Mouse (Mus musculus): Measurements from ENCODE around the gene Armc7.

- no peak for TF ChIP-seq CTCF (conservative IDR thresholded peaks at IDR 0.05; ENCODE audit: low read length)
- no peak for TF ChIP-seq NANOG (IDR thresholded peaks at IDR 0.05; ENCODE audit: borderline replicate concordance, low read length)
These were observed 34.5 kb downstream of the Armc7 start for GRCm38 (mm10) chr11:115509773-115510506.
